Mouse (Mus musculus) thymus, postnatal 25 days (tissue): ENCODE measurements around the gene Ccdc82.

ENCODE experiments used
- DNase-seq: peaks from one replicate; pipeline ENCODE4 v3.0.0; 2022

Gene Ccdc82

DNA sequence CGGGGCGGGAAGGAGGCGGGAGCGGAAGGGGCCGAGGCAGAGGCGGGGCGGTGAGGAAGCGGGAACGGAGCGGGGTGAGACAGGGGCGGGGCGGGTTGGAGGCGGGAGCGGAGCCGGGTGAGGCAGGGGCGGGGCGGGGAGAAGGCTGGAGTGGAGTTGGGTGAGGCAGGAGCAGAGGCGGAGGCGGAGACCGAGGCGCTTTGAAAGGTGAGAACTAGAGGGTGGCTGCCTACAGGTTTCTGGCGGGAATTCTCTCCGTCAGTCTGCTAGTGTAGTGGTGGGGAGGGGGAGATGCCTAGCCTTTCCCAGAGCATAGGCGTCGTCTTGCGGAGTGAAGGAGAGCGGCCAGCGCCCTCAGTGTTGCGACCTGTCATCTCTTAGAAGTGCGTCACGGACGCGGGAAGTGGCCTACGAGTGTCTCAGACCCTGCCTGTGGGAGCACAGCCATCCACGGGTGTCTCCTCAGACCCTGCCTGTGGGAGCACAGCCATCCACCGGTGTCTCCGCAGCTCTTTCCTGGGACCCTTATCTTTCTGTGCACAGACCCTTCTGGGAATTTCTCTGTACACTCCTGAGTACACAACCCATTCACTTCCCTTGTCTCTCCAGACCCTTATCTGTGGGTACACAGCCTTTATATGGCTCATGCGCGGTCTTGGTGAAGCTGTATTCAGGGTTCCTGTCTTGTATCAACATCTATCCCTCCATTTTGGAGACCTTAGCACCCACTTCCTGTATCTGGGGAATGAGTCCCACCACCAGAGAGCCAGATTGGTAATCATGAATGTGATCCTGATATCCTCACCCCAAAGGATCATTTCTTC, at the start of gene Ccdc82:
Gene Ccdc82 (plus strand): TSS at position 141 of the 824 bp plus-strand sequence.
- peak; percentile 92 for DNase-seq

DNA sequence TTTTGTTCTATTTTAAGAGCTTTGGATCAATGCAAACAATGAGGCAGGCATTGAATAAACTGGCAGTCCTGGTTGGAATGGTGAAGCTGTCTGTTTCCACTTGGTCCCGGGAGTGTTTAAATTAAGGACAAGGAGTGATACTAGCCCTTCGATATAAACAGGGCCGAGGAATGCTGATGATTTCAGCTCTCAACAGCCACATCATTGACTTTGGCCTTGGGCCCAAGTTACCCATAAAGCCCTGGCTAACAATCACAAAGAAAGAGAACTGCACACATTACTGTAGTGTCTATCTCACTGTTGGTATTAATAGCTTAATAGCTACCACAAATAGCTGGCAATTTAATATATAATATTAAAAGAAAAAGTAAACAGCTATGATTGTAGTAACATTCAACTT, 46.7 kb upstream of the Ccdc82 start:
- DNase-seq = no peak

DNA sequence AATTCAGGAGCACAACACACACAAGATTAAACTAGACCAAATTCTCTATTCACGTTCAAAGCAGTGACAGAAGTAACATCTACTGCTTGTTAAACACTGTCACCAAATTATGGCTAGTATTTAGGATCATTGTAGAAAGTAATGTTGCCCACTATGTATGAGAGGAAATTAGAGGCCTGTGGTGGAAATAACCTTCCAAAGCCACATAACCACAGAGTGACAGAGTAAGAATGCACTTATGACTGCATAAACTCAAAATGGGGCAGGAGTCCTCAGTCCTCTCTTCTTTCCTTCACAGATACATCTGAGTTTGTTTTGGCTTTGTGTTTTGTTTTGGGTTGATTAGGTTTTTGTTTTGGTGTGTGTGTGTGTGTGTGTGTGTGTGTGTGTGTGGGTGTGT, 43.6 kb upstream of the Ccdc82 start:
- DNase-seq = no peak

DNA sequence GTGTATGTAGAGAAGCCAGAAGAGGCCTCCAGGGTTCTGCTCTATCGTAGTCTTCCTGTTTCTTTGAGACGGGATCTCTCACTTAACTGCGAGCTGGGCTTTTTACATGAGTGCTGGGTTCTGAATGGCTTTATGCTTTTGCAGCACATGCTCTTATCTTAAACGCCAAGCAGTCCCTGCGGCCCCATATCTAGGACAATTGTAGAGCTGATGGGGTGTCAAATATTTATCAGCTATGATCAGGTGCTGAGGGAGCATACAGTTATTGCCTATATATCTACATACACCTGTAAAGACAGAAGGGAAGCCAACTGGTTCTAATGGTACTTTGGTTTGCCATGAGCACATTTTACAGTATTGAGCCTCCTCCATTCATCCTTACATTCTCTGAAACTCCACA, 43.1 kb upstream of the Ccdc82 start:
- no peak for DNase-seq

DNA sequence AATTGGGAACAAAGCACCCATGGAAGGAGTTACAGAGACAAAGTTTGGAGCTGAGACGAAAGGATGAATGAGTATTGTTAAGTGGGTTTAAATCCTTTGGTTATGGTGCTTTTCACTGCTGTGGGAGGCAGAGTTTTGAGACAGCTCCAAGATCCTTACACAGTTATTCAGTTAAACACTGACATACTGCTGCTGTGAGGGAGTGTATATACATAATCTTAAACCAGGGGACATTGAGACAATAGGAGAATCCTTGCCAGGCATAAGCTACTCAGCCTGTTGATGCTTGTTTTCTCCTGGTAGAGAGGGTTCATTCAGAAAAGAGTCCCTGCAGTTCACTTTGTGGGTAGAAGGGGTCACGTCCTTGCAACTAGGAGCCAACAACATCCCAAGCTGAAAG, 40.4 kb upstream of the Ccdc82 start:
- no peak for DNase-seq

DNA sequence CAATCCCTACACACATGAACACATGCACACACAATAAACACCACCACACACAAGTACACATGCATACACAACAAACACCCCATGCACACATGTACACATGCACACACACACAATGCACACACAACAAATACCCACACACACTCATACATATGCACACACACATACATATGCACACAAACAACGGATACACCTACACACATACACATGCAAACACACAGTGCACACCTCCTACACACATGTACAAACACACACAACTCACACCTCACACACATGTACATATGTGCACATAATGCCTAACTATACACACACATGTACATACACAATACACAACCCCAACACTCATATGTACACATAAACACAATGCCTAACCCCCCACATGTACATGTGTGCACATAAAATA, 20.9 kb upstream of the Ccdc82 start:
- no peak for DNase-seq

DNA sequence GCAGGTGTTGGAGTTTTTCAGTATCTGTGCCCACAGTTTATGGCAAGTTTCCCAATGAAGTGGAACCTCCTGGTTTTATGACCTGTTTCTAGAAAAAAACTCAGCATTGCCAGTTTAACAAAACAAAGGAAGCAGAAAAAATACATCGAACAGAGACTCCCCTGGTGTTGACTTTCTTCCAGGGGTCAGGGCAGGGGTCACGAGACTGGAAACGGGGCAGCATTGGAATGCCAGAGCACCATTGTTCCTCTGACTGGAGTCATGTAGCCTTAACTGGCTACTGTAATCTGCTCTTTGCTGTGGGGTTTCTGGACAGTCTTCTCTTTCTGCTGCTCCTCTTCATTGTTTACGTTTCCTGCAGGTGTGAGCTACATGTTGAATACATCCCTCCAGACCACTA, 16.2 kb upstream of the Ccdc82 start:
- no peak for DNase-seq

DNA sequence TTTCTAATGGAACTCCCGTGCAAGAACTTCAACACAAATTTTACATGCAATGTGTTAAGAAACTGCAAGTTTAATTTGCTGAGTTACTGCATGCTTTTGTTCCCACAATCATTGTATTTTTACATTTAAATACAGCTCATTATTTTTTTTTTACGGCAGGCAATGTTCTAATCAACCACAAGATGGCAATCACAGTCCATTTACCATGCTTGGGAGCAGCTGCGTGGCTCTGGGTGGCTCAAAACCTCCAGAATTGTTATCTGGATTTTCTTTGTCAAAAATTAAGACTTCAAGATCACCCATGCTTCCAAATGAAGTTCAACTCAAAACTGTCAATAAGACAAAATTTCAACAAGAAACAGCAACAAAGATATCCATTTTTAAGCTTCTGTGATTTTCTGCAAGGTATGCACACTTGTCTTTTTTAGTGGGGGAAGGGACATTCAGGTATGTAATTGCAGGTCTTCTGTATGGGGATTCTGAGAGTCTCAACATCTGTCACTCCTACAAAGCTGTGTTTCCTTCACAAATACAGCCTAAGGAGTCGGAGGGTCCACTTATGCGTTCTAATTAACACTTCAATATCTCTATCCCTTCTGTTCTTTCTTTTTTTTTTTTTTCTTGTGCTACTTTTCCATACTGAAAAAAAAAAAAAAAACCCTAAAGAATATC, 15.1 kb upstream of the Ccdc82 start:
- peak; percentile 11 for DNase-seq

DNA sequence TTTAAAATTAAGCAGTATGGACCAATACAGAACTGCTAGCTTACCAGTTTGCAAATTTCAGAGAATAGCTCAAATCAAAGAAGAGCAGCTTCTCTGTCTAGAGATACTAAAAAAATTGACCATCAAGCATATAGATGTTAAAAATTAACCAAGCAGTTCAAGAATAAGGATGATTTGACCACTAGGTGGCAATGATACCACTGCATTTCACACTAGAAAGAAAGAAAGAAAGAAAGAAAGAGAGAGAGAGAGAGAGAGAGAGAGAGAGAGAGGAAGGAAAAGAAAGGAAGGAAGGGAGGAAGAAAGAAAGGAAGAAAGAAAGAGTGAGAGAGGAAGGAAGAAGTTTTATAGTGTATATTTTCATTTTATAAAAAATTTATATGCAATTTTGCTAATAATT, 4.4 kb upstream of the Ccdc82 start:
- DNase-seq = no peak

DNA sequence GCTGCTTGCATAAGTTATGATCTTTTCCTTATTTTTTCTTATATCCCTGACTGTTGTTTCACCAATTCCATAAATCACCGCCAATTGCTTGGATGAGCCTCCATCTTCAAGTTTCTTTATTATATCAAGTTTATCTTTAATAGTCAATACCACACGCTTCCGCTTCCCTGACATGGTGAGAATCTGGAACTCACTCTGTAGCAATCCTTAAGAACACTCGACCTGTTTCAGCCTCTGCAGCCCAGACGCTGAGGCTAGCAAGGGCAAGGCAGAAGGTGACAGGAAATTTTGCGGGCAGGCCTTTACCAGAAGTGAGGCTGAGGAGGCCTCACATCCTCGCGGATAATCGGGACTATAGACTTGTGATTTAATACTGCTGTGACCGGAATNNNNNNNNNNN, 1.3 kb upstream of the Ccdc82 start, which contains the start of gene Jrkl:
Gene Jrkl (minus strand): TSS at position 349 of the 400 bp plus-strand sequence.
- DNase-seq = peak; percentile 46

DNA sequence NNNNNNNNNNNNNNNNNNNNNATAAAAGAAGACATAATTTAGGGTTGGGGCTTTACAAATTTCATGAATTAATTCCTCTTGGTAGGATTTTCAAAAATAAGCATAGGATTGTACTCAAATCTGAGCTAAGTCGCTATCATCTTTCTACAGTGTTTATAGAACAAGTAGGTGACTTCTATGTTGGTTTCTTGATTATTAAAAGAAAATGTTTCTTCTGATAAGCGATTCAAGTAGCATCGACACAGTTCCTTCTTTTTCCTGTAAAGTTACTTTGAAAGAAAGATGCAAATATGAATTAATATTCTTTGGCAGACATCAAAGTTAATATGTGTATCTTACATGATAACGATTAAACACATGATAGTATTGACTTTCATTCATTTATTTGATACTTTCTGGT, 1.3 kb downstream of the Ccdc82 start:
- no peak for DNase-seq

DNA sequence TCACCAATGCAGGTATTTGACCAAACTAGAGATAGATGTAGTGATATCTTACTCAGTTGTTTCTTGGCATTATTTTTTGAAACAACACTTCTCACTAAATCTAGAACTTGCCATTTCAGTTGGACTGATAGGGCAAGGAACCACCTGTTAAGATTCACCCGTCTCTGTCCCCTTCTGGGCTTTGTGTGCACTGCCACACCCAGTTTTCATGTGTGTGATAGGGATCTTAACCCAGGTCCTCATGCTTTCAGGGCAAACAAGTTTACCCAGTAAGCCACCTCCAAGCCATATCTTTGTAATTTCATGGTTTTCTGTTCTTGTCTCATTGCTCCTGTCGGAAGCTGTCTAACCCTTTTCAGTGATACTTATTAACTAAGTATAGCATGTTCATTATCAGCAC, 4.5 kb downstream of the Ccdc82 start:
- DNase-seq = no peak

DNA sequence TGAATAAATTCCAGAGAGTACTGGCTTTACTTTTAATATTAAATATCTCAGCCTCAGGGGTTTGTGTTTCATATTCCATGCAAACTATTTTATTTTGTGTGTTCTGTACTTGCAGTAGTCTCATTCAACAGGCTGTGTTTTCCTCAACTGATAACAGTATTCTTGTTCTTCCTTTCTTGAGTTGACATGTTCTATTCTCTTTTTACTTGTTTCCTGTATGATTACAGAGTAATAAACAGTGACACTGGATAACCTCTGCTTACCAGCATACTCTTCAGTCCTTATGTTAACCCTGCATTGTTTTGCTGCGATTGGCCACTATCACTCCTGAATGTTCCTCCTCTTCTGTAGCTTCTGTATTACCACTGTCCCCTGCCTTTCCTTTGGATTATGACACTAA, 10.0 kb downstream of the Ccdc82 start:
- no peak for DNase-seq

DNA sequence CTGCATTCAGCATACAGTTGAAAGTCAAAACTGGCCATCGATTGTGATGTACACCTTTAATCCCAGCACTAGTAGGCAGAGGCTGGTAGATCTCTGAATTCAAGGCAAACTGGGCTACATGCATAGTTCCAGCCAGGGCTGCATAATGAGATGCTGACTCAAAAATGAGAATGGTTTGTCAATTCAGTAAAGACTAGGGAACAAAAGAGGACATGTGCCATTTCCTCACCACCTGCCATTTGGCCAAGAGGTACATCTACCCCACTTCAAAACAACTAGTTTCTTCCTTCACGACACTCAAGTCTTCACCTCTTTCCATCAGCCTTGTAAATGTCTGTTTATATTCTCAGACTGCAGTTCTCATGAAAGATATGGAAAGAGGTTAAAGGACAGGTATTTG, 11.4 kb downstream of the Ccdc82 start:
- no peak for DNase-seq

DNA sequence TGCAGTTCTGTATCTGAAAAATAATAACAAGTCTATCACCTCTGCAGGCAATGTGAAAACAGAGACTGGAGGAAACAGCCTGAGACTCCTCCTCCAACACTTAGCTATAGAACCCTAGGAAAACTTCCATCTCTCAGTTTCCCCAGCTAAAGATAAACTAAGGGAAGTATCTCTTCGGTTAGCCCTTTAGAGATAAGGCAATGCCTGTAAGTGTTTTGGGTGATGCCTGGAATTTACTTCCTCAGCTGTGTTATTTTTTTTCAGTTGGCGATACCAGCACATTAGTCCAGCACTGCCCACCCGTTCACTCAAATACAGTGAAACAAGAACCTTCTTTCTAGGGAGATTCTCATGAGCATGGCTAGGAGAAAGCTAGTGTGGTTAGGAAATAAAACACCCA, 14.2 kb downstream of the Ccdc82 start:
- DNase-seq = no peak

DNA sequence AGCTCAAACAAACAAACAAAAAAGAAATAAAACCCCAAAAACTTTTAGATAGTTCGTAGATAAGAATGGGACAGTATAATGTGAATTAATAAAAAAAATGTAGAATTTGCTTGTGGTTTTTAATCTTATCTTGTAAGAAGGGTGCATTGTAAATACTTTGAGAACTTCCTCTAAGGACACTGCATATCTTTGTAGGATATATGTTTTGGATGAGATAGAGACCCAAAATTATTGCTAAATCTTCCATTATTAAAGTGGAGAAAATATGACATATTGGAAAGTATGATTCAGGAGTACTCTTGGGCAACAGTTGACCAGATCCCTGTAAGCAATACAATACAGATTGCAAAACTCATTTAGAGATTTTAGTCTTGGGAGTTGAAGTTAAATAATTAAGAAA, 26.5 kb downstream of the Ccdc82 start:
- DNase-seq = no peak

DNA sequence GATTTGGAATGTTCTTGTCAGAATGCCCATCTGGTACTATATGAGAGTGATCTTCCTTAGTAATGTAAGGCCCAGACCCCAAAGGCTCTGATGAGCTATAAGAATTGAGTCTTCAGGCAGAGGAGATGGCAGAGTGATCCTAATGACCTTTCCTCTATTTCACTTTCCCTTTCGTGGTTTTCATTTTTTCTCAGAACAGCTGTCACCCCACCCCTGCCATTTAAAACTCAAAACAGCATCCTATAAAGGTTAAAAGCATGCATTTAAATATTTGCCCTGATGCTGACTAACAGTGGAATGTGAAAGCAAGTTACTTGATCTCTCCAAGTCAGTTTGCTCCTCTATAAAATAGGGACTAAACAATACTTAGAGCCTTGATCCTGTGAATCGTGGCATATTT, 40.7 kb downstream of the Ccdc82 start:
- DNase-seq = no peak

DNA sequence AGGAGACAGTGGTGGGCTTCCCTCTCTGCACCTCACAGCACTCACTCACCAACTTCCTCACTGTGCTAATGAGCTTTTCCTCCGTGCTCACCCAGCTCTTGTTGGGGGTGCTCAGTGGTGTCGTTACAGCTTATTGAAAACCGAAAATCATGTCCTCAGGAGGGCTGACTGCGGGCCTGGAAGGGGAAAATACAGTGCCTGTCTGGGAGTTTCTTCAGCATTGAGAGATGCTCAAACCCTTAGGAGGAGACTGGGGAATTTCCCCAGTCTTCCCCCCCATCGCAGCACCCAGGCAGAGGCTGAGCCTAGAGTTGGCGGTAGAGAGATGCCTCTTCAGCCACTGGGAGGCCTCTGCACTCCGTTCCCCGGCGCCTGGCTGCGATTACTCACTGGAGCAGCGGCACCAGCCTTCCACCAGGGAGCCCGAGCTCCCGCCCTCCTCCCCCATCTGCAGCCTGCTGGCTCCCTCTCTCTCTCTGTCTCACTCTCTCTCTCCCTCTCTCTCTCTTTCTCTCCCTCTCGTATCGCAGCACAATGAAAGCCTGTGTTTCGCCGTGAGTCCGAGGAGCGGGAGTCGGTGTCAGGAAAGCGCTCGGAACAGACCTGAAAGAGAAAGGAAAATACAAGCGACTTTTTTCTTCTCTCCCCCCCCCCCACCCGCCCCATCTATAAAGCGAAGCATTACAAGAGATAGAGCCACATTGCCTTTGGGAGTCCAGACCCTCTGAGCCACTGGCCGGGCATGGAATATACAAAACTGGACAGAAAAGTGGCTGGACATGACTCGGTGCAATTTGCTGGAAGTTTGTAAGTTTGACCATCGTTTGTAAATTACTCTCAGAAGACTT, 49.7 kb downstream of the Ccdc82 start:
- DNase-seq = peak; percentile 90

DNA sequence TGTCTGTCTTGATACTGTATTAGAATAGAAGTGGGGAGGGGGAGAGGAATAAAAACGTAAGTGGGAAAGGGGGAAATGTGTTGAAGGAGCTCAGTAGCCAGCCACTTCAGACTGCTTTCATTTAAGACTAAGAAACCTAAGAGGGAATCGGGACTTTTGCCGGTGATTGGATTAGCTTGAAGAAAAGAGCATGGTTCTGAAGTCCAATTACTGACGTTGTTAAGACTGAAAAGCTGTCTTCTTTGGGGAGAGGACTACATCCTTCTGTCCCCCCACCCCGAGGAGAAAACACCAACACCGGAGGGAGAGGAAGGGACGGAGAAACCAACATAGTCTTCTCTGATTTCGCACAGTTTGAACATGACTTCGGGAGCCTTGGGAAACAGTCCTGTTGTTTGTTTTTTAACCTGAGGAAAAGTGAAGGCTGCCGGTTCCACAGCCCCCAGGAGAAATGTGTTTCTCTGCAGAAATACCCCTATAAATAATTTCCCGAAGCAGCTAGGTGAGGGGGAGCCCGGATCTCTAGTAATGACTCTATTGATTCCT, 50.4 kb downstream of the Ccdc82 start:
- peak; percentile 42 for DNase-seq

DNA sequence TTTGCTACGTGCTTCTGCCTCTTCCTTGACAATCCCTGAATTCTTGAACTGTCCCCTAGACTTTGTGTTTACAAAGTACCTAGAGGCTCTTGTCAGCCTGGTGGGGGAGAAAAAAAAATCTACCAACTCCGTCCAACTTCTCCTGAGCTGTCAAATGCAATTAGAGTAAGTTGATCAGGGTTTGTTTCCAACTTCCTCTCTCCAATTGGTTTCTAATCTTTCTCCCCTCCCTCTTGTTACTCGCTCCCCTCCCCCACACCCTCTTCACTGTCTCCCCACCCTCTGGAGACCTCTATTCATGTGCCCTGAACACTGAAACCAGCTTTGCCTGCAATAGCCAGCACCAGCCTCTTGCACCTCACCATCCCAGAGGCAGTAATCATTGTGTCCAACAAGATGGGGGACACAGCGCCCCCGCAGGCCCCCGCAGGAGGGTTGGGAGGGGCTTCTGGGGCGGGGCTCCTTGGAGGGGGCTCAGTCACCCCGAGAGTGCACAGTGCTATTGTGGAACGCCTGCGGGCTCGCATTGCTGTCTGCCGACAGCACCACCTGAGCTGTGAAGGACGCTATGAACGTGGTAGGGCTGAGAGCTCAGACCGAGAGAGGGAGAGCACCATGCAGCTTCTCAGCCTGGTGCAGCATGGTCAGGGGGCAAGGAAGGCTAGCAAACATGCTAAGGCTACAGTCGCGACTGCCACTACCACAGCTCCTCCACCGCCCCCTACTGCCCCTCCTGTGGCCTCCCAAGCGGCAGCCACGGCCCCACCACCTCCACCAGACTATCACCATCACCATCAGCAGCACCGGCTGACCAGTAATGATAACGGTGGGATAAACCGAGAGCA, 51.1 kb downstream of the Ccdc82 start, which contains the start of gene Maml2:
Gene Maml2 (plus strand): TSS at position 290 of the 845 bp plus-strand sequence.
- peak; percentile 87 for DNase-seq

DNA sequence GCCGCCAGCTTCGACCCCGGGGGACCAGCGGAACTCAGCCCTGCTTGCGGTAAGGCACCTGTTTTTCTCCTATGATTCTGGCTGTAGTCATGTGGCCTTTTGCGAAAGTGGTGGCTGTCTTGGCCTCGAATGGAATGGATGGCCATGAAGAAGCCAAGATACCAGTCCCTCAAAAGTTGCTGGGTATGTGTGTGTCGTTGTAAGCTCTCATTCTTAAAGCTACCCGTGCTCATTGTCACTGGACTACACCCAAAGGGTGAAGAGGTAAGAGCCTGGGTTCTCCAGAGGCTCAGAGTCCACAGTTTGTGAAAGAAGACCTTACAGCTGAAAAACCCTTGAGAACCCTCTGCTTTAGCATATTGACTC, 51.7 kb downstream of the Ccdc82 start:
- DNase-seq = no peak

DNA sequence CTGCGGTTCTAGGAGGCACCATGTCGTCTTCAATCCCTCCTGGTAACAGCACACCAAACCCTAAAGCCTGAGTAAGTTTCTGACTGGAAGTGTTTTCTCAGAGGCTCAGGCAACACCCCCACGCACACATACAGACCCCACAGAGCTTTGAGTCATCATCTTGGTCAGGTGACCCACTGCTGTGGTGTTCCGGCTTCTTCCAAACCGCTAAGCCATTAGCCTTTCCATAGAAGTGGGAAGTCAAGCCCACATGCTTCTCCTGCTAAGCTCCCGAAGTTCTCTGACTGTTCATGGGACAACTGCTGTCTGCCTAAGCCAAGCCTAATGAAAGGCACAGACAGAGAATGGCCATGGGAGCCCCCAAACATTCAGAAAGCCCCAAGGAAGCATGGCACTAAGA, 52.4 kb downstream of the Ccdc82 start:
- no peak for DNase-seq
